Mouse (Mus musculus) limb, embryonic 10.5 days (tissue): ENCODE results near the gene Rnf44. TPM values are rescaled to one million over a fixed set of nuclear protein-coding genes. Genes with fewer than 3 reads are reported as not detected.

Experiments
- DNase-seq: peaks from one replicate; pipeline ENCODE4 v3.0.0-alpha.2; 2017; ENCODE audit warnings: low spot score
- H3K27ac ChIP-seq: fragments of 300-500 bp; sonication (generic); 2 replicates; pipeline ENCODE4 v1.5.1; 2016; ENCODE audit warnings: mild to moderate bottlenecking
- H3K27me3 ChIP-seq: fragments of 300-500 bp; sonication (generic); 2 replicates; pipeline ENCODE4 v1.6.1; 2016; ENCODE audit warnings: low read depth, mild to moderate bottlenecking; ENCODE audit not compliant: poor library complexity, severe bottlenecking
- H3K36me3 ChIP-seq: fragments of 300-500 bp; sonication (generic); 2 replicates; pipeline ENCODE4 v1.6.1; 2016; ENCODE audit warnings: mild to moderate bottlenecking, moderate library complexity
- H3K4me1 ChIP-seq: fragments of 300-500 bp; sonication (generic); 2 replicates; pipeline ENCODE4 v1.6.1; 2016
- H3K4me3 ChIP-seq: fragments of 300-500 bp; sonication (generic); 2 replicates; pipeline ENCODE4 v1.5.1; 2016; ENCODE audit warnings: mild to moderate bottlenecking, moderate library complexity
- H3K9me3 ChIP-seq: fragments of 300-500 bp; sonication (generic); replicated peaks from 2 replicates; pipeline ENCODE4 v1.6.1; 2016; ENCODE audit warnings: mild to moderate bottlenecking
- WGBS: fragments of 180-500 bp; shearing (Covaris S2); methylation state at CpG from one replicate; pipeline ENCODE4 v1.1.7; 2016; 5-methylcytosine and 5-hydroxymethylcytosine counted together
- polyA plus RNA-seq: library from polyadenylated mRNA; unstranded; fragments of >200 nt; fragmentation: Nextera tagmentation; extraction: Ambion mirVana; gene quantifications from 2 replicates; pipeline ENCODE4 v1.2.1, GENCODE M21; 2016

Rnf44 gene
- polyA plus RNA-seq, 1 experiment from 2014 or later = 104 TPM

DNA sequence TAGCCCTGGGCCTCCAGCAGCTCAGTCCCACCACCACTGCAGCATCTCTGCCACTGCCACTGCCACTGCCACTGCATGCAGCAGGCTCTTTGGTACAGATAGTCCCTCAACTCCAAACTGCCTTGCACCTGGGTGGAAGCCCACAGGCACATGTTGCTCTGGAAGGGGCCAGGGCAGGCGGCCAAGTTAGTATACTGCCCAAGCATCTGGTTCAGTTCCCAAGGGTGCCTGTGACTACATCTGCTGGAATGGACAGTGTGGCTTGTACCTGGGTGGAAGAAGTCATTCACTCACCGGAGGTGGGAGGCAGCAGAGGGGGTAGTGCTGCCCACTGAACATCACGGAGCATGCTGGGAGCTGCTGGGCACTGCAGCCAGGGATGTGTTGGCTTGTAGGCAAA, 10.4 kb downstream of the Rnf44 start:
- peaks cover 32% of the 10 kb centered on the region for H3K4me1 ChIP-seq
- 94% methylated on average over 3 of the region's 3 CpGs for WGBS
- H3K36me3 ChIP-seq = peaks cover 79% of the 10 kb centered on the region
- H3K9me3 ChIP-seq = no peaks in the 10 kb centered on the region
- no peaks in the 10 kb centered on the region for H3K27me3 ChIP-seq
- H3K27ac ChIP-seq = no peak overlapping the region
- peak overlapping the region; percentile 6; the same call in 1 of the 2 replicates for H3K4me3 ChIP-seq
- DNase-seq = no peak

DNA sequence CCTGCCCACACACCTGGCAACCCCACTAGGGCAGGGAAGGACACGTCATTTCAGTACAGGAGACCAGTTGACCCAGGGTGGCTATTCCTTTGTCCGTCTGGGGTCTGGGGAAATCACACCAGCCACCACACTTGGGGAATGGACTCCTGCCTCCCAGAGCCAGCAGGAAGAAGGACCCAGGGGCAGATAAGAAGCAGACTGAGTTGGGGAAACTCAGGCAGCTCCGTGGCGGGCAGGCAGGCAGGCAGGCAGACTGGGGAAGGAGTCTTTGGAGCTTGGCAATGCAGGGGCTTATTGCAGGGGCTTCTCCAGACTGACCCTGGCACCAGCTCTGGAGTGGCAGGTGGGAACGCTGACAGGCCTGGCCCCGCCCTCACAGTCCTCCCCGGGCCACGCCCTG, 12.4 kb downstream of the Rnf44 start:
- 93% methylated on average over 8 of the region's 8 CpGs for WGBS
- H3K4me3 ChIP-seq = no peak overlapping the region
- H3K9me3 ChIP-seq = no peaks in the 10 kb centered on the region
- H3K4me1 ChIP-seq = peaks cover 29% of the 10 kb centered on the region
- no peaks in the 10 kb centered on the region for H3K27me3 ChIP-seq
- peaks cover 80% of the 10 kb centered on the region for H3K36me3 ChIP-seq
- no peak for DNase-seq
- H3K27ac ChIP-seq = 0 out of 2 replicates have a peak overlapping the region, but pooled peaks have one; percentile 28

DNA sequence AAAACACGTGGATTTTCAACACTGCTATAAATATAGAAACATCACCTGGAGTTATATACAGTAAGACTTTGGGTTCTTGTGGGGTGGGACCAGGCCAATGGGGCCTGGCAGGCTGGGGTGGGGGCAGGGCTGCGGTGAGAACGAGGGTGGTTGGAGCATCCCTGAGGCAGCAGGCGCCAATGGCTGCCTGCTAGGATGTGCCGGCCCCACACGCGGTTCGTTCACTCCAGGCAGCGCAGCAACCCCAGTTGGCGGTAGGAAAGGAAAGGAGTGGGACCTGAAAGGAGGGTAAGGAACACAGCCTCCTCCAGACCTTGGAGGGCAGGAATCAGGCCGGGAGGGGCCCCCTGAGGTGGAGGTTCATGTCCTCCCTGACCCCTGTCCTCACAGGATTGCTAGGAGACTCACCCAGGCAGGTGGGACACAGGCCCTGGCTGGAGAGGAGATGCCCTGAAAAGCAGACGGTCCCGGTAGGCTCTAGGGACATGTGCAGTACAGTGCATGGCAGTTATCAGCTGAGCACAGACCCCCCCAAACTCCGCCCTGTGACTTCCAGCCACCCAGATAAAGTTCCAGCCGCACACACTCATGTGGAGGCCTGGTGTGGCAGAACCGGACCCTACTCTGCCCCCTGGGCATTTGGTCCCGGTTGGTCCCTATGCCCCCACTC, 13.4 kb downstream of the Rnf44 start:
- Histone ChIP-seq H3K4me1 (peaks cover 19% of the 10 kb centered on the region), H3K27ac (no peak overlapping the region), H3K4me3 (no peak overlapping the region), H3K27me3 (no peaks in the 10 kb centered on the region), H3K36me3 (peaks cover 72% of the 10 kb centered on the region), H3K9me3 (no peaks in the 10 kb centered on the region)
- no peak for DNase-seq
- WGBS = 86% methylated on average over 17 of the region's 17 CpGs

DNA sequence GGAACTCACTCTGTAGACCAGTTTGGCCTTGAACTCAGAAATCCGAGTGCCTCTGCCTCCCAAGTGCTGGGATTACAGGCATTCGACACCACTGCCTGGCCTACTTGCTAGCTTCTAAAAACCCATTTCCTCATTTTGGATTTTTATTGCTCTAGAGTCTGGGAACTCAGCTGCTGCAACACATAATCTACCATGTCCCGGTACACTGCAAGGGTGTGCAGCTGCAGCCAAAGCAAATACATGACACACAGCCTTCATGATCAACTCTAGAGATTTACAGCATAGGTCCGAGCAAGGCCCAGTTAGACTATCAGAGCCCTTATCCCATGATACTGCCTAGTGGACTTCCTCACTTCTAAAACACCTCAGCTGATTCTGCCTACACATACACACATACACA, 15.4 kb downstream of the Rnf44 start:
- peaks cover 4% of the 10 kb centered on the region; the same call in 1 of the 2 replicates for H3K4me1 ChIP-seq
- no peak overlapping the region for H3K27ac ChIP-seq
- no peaks in the 10 kb centered on the region for H3K9me3 ChIP-seq
- H3K4me3 ChIP-seq = no peak overlapping the region
- 76% methylated on average over 4 of the region's 4 CpGs for WGBS
- no peak for DNase-seq
- H3K36me3 ChIP-seq = peaks cover 51% of the 10 kb centered on the region
- H3K27me3 ChIP-seq = no peaks in the 10 kb centered on the region

DNA sequence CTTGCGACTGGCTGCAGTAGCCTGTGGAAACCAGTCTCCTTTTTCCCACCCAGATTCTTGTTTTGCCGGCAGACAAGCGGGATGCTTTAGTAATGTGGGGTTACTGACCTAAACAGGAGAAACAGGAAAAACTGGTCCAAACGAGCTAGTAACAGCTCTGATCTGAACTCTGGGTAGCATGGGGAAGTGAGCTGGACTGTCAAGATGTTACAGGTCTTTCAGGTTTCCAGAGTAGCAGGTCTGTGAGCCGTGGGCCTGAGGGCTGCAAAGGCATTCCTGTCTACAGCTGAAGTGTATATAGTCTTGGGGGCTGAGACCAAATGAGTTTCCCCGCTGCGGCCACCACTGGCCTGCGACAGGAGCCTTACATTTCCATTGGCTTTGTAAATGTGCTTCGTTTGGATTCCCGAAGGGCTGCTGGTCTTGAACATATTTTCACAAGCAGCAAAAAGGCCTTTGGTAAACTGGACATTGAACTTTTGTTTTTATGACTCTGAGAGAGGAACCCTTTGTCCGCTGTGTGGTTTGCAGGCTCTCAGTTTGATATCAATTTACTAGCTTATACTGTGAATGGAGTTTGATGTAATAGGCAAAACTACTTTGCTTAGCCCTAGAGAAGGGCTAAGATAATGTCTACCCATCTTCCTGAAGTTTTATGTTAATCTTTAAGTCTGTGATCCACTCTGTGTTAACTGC, 17.7 kb downstream of the Rnf44 start:
- DNase-seq = no peak
- WGBS = 60% methylated on average over 11 of the region's 11 CpGs
- no peaks in the 10 kb centered on the region for H3K4me1 ChIP-seq
- H3K27me3 ChIP-seq = no peaks in the 10 kb centered on the region
- no peak overlapping the region for H3K4me3 ChIP-seq
- no peaks in the 10 kb centered on the region for H3K9me3 ChIP-seq
- peaks cover 29% of the 10 kb centered on the region for H3K36me3 ChIP-seq
- H3K27ac ChIP-seq = no peak overlapping the region

DNA sequence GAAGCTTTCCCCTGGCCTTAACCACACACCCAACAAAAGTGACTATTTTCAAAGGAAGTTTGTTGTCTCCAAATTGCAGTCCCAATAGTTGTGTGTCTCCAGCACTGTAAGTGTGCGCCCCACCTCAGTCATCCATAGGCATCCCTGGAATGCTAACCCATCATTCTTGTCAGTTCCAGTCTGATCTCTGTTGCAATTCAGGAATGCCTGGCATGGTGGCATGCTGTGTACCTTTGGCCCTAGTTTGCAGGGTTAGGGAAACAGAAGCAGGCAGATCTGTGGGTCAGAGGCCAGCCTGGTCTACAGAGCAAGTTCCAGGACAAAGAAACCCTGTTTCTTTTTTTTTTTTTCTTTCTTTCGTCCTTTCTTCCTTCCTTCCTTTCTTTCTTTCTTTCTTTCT, 23.2 kb downstream of the Rnf44 start:
- Histone ChIP-seq H3K9me3 (no peaks in the 10 kb centered on the region), H3K27ac (no peak overlapping the region), H3K4me3 (no peak overlapping the region), H3K36me3 (peaks cover 19% of the 10 kb centered on the region), H3K27me3 (no peaks in the 10 kb centered on the region), H3K4me1 (no peaks in the 10 kb centered on the region)
- WGBS = 70% methylated on average over 2 of the region's 2 CpGs
- no peak for DNase-seq

DNA sequence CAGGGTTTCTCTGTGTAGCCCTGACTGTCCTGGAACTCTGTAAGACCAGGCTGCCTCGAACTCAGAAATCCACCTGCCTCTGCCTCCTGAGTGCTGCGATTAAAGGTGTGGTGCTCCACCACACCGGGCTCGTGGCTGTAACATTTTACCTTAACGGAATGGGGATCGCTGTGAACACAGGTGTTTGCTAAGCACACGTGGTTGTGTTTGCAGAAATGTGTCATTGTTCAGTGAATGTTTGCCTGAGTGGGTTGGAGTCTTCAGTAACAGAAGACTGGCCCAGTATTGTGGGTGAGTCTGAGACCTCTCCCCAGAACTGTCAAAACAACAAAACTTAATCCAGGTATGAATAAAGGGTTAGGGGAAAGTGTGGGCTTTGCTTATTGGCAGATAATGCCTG, 28.6 kb downstream of the Rnf44 start:
- Histone ChIP-seq H3K4me1 (no peaks in the 10 kb centered on the region), H3K9me3 (no peaks in the 10 kb centered on the region), H3K27me3 (no peaks in the 10 kb centered on the region), H3K36me3 (peaks cover 66% of the 10 kb centered on the region), H3K4me3 (no peak overlapping the region), H3K27ac (no peak overlapping the region)
- no peak for DNase-seq
- WGBS = 94% methylated on average over 7 of the region's 7 CpGs

DNA sequence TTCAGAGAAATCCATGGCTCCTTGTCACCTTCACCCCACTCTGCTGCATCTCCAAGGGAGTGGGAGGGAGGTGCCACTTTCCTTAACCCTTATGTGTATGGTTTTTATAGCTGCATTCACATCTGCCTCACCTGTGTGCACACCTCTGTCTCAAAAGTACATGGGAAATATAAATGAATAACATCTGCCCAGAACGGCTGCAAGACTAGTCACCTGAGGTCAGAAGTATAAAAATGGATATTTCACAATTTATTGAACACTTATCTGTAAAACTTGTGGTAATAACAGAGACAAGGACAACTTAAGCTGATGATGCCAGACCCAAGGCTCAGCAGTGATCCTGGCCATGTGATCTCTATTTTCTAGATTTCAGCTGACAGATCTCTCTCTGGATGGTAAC, 29.2 kb downstream of the Rnf44 start:
- Histone ChIP-seq H3K4me3 (no peak overlapping the region), H3K9me3 (no peaks in the 10 kb centered on the region), H3K36me3 (peaks cover 71% of the 10 kb centered on the region), H3K4me1 (no peaks in the 10 kb centered on the region), H3K27ac (no peak overlapping the region), H3K27me3 (no peaks in the 10 kb centered on the region)
- no peak for DNase-seq
- WGBS = 86% methylated on average over 1 of the region's 1 CpGs

DNA sequence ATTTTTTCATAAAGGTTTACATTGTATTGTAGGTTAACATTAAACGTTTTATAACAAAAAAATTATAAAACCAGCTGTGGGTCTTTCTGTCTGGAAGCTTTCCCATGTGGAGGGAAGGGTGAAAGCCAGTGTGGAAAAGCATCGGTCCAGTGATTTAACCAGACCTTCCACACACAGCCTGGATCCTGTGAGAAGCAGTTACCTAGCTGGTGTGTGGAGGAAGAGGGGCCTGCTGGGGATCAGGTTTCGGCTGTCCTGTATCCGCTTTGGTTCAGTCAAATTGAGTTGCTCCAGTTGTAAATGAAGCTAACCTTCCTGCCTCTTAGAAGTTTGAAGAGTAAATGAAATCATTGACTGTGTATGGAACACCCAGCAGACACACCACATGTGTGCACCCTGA, 29.7 kb downstream of the Rnf44 start:
- no peaks in the 10 kb centered on the region for H3K4me1 ChIP-seq
- no peak overlapping the region for H3K4me3 ChIP-seq
- DNase-seq = no peak
- H3K36me3 ChIP-seq = peaks cover 76% of the 10 kb centered on the region
- H3K9me3 ChIP-seq = no peaks in the 10 kb centered on the region
- no peaks in the 10 kb centered on the region for H3K27me3 ChIP-seq
- H3K27ac ChIP-seq = no peak overlapping the region
- WGBS = 77% methylated on average over 4 of the region's 4 CpGs

DNA sequence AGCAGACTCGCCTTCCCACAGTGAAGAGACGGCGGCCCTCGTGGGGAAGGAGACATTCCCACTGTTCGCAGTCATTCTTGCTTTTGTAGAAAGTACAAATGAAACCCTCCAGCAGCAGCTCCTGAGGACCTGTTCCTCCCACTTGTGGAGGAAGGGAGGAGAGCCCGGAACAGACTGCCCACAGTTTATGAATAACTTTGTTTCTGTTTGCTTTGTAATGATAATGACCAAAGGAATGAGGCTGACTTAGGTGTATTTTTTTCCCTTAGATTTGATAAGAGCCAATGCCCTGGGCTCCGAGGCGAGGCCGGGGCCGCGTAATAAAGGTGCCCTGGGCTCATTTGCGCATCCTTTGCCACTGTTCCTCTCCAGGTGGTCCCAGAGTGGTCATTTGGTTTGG, 32.3 kb downstream of the Rnf44 start:
- Histone ChIP-seq H3K4me3 (no peak overlapping the region), H3K9me3 (no peaks in the 10 kb centered on the region), H3K4me1 (no peaks in the 10 kb centered on the region), H3K27me3 (no peaks in the 10 kb centered on the region), H3K27ac (no peak overlapping the region), H3K36me3 (peaks cover 90% of the 10 kb centered on the region)
- no peak for DNase-seq
- WGBS = 93% methylated on average over 12 of the region's 12 CpGs

DNA sequence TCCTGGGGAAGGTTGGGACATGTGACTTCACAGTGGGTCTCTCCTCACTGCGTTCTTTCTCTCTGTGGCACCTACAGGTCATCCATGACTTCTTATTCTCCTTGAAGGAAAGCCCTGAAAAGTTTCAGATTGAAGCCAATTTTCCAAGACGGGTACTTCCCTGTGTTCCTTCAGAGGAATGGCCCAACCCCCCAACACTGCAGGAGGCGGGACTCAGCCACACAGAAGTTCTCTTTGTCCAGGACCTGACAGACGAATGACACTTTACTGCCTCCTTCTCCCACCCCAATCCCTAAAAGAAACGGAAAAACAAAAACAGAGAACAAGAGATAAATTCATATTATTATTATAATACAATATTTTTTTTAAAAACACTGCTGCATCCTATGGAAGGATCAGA, 32.8 kb downstream of the Rnf44 start:
- peaks cover 92% of the 10 kb centered on the region for H3K36me3 ChIP-seq
- H3K27ac ChIP-seq = no peak overlapping the region
- H3K9me3 ChIP-seq = no peaks in the 10 kb centered on the region
- no peak overlapping the region for H3K4me3 ChIP-seq
- WGBS = 77% methylated on average over 5 of the region's 5 CpGs
- DNase-seq = no peak
- H3K4me1 ChIP-seq = no peaks in the 10 kb centered on the region
- H3K27me3 ChIP-seq = no peaks in the 10 kb centered on the region

DNA sequence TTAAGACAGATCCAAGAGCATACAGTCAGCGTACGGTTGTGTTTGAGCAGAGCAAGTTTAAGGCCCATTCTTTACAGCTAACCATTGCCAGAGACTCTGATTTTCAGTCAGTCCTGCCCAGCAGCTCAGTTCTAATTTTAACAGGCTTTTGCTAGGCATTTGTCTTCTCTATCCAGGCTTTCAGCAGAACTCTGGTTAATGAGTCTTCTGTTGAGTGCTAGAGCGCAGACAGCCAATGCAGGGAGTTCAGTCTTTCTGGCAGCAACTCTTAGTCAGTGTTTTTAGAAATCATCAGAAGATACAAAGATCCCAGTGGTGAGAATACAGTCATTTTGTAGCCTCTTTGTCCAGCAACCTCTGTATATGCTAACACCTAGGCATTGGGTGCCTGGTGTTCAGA, 43.2 kb downstream of the Rnf44 start:
- 98% methylated on average over 3 of the region's 3 CpGs for WGBS
- peaks cover 100% of the 10 kb centered on the region for H3K36me3 ChIP-seq
- H3K27ac ChIP-seq = no peak overlapping the region
- H3K9me3 ChIP-seq = no peaks in the 10 kb centered on the region
- no peak overlapping the region for H3K4me3 ChIP-seq
- no peak for DNase-seq
- H3K27me3 ChIP-seq = no peaks in the 10 kb centered on the region
- H3K4me1 ChIP-seq = no peaks in the 10 kb centered on the region

DNA sequence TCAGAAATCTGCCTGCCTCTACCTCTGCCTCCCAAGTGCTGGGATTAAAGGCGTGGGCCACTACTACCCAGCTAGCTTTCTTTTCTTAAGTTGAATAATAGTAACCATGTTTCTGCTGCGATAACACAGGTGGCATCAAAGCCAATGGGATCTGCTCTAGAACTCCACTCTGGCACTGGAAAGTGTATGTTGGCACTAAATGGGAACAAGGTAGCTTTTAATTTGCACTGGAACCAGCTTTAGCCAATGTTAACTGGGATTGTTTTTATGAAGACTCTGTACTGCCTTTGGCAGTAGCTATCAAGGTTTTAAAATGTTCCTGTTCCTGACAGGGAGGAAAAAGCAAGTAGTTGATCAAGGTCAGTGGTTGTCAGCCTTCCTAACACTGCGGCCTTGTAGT, 58.7 kb downstream of the Rnf44 start:
- Histone ChIP-seq H3K9me3 (no peaks in the 10 kb centered on the region), H3K36me3 (peaks cover 83% of the 10 kb centered on the region), H3K27me3 (no peaks in the 10 kb centered on the region), H3K4me1 (no peaks in the 10 kb centered on the region), H3K27ac (no peak overlapping the region), H3K4me3 (no peak overlapping the region)
- WGBS = 96% methylated on average over 3 of the region's 3 CpGs
- DNase-seq = no peak
